Mouse (Mus musculus) central nervous system, embryonic 18 days (tissue): ENCODE results near the gene Sh3rf1. TPM values are rescaled to one million over a fixed set of nuclear protein-coding genes. Genes with fewer than 3 reads are reported as not detected.

Experiments
- polyA plus RNA-seq: library from polyadenylated mRNA; depleted of rRNA; stranded (reverse); fragments of >200 nt; gene quantifications from 2 replicates; pipeline ENCODE4 v1.2.3, GENCODE M21; 2012; rRNA removed

Gene Sh3rf1
- 21.8 and 23.4 TPM in 2 replicates for polyA plus RNA-seq

DNA sequence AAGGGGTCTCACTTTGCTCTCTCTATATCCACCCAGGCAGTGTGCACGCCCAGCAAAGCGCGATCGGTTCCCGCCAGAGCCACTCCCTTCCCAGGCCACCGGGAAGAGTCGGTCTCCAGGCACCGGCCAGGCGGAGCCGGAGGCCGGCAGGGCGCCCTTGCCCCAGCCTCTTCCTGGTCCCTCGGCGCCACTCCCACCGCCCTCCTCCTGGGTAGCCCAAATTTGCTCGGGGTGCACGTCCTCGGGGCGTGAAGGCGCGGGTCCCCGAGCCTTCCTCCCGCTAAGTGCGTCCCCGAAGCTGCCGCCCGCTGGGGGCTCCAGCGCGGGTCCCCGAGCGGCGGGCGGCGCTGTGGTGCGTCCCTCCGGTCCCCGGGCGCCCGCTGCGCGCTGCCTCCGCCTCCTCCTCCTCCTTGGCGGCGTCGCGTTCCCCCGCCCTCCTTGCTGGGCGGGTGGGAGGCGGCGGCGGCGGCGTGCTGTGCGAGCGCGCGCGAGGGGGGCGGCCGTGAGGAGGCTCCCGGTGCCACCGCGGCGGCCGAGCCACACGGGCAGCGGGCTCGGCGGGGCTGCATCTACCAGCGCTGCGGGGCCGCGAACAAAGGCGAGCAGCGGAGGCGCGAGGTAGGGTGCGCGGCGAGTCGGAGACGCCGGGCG, at the start of gene Sh3rf1:
TSS of gene Sh3rf1 (plus strand) at position 144 of the 651 bp plus-strand sequence.

Other genes with a start within 250 kb of the Sh3rf1 start
- gene Clcn3, start 240.6 kb upstream of the Sh3rf1 start, polyA plus RNA-seq = 51.7 and 56.0 TPM in 2 replicates
- 21.3 and 26.1 TPM in 2 replicates for gene Nek1, start 230.7 kb upstream of the Sh3rf1 start, polyA plus RNA-seq